Mouse (Mus musculus): ENCODE measurements around the gene Serpina12.

GRCm38 (mm10) chr12:104002569-104003237 is 41.5 kb downstream of the Serpina12 start:
- TF ChIP-seq POLR2A (IDR thresholded peaks at IDR 0.05; ENCODE audit: control insufficient read depth, low read depth, low read length) (no peak), CTCF (IDR thresholded peaks at IDR 0.05; ENCODE audit: control insufficient read depth, insufficient read depth, insufficient replicate concordance, low read depth, low read length) (no peak)
